Comparison of ENCODE assay signal across 8 mouse cellular contexts in the genomic region with DNA sequence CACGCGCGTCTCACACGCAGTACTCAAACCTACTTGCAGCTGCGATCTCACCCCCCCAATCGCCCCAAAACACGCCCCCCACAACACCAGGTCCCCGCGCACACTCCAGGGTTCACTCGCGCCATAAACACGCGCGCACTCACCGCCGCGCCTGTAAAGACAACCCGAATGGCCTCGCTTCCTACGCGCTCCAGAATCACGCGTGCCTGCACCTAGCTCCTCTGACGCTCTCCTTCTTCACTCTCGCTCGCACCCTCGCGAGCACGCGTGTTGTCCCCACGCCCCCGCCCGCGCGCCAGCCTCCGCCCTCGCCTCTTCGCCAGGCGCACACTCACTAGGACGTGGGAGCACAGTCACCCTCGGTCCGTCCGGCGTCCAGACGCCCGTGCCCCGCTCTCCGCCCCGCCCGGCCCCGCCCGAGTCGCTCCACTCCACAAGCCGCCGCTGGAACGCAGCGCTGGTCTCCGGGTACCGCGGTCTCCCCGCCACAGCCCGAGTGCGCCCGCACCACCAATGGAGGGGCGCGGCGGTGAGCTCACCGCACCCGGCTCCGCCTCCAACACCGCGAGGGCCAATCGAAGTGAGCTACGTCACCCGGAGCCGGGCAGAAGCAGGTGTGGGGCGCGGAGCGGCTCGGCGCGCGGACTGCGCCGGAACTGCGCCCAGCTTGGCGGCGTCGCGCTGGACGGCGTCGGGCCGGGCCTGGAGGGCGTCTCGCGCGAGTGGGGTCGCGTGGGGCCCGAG. TPM values are rescaled to one million over a fixed set of nuclear protein-coding genes. Genes with fewer than 3 reads are reported as not detected.
A peak's percentile ranks its signal among the peaks of the same experiment; 100 is the strongest.
DNase-seq lines count a peak whose midpoint lies in the region; ATAC-seq and TF ChIP-seq lines count a peak whose summit lies in the region.

No protein-coding gene starts in this region.

- peak overlapping the region; percentile 100 for H3K4me2 ChIP-seq in embryonic facial prominence, embryonic 12.5 days (replicated peaks)
- peak overlapping the region; percentile 100 for H3K4me2 ChIP-seq in limb, embryonic 12.5 days
- H3K4me2 ChIP-seq in midbrain, embryonic 13.5 days (replicated peaks) = peak overlapping the region; percentile 77

- H3K4me3 ChIP-seq in bone marrow macrophage, adult 2 months (ENCODE audit: insufficient read depth, low read length) = peak overlapping the region; percentile 38
- H3K4me3 ChIP-seq in embryonic facial prominence, embryonic 12.5 days = peak overlapping the region; percentile 82
- H3K4me3 ChIP-seq in kidney, adult 2 months (ENCODE audit: insufficient read depth, low read depth, low read length) = peak overlapping the region; percentile 49
- peak overlapping the region; percentile 68 for H3K4me3 ChIP-seq in limb, embryonic 12.5 days (replicated peaks)
- peak overlapping the region; percentile 89 for H3K4me3 ChIP-seq in midbrain, embryonic 13.5 days (replicated peaks)

- no peak overlapping the region for H3K27ac ChIP-seq in bone marrow macrophage, adult 2 months (ENCODE audit: insufficient read depth, low read depth, low read length)
- peak overlapping the region; percentile 60; the same call in 1 of the 2 replicates for H3K27ac ChIP-seq in embryonic facial prominence, embryonic 12.5 days
- no peak overlapping the region for H3K27ac ChIP-seq in kidney, adult 2 months (ENCODE audit: insufficient read depth, low read depth, low read length)
- H3K27ac ChIP-seq in limb, embryonic 12.5 days = no peak overlapping the region
- peak overlapping the region; percentile 98 for H3K27ac ChIP-seq in midbrain, embryonic 13.5 days

- peaks cover 37% of the 10 kb centered on the region for H3K27me3 ChIP-seq in embryonic facial prominence, embryonic 12.5 days
- H3K27me3 ChIP-seq in kidney, adult 2 months (replicated peaks; ENCODE audit: control insufficient read depth, insufficient read depth, low read length) = no peaks in the 10 kb centered on the region
- peaks cover 54% of the 10 kb centered on the region for H3K27me3 ChIP-seq in limb, embryonic 12.5 days
- H3K27me3 ChIP-seq in midbrain, embryonic 13.5 days = 0 out of 2 replicates have a peak, but pooled peaks cover 8% of the 10 kb centered on the region

- H3K9ac ChIP-seq in embryonic facial prominence, embryonic 12.5 days = peak overlapping the region; percentile 68
- H3K9ac ChIP-seq in limb, embryonic 12.5 days (replicated peaks) = peak overlapping the region; percentile 64
- H3K9ac ChIP-seq in midbrain, embryonic 13.5 days (replicated peaks) = peak overlapping the region; percentile 97

- no peaks in the 10 kb centered on the region for H3K4me1 ChIP-seq in bone marrow macrophage, adult 2 months (ENCODE audit: control insufficient read depth, insufficient read depth, low read length)
- H3K4me1 ChIP-seq in embryonic facial prominence, embryonic 12.5 days = 0 out of 2 replicates have a peak, but pooled peaks cover 8% of the 10 kb centered on the region
- no peaks in the 10 kb centered on the region for H3K4me1 ChIP-seq in kidney, adult 2 months (ENCODE audit: control insufficient read depth, insufficient read depth, low read length)
- peaks cover 17% of the 10 kb centered on the region; the same call in 1 of the 2 replicates for H3K4me1 ChIP-seq in limb, embryonic 12.5 days (replicated peaks)
- H3K4me1 ChIP-seq in midbrain, embryonic 13.5 days (replicated peaks) = peaks cover 45% of the 10 kb centered on the region

- H3K36me3 ChIP-seq in embryonic facial prominence, embryonic 12.5 days = no peaks in the 10 kb centered on the region
- H3K36me3 ChIP-seq in kidney, adult 2 months (ENCODE audit: control insufficient read depth, insufficient read depth, low read length) = no peaks in the 10 kb centered on the region
- no peaks in the 10 kb centered on the region for H3K36me3 ChIP-seq in limb, embryonic 12.5 days
- H3K36me3 ChIP-seq in midbrain, embryonic 13.5 days = no peaks in the 10 kb centered on the region

- no peak for TF ChIP-seq POLR2A in bone marrow macrophage, adult 2 months (IDR thresholded peaks at IDR 0.05; ENCODE audit: borderline replicate concordance, low read depth, low read length)
- no peak for TF ChIP-seq POLR2A in kidney, adult 2 months (IDR thresholded peaks at IDR 0.05; ENCODE audit: low read depth, low read length)

- under 1% methylated on average over 96 of the region's 101 CpGs for WGBS in embryonic facial prominence, embryonic 12.5 days
- under 1% methylated on average over 101 of the region's 101 CpGs for WGBS in kidney, adult 2 months
- under 1% methylated on average over 99 of the region's 101 CpGs for WGBS in limb, embryonic 12.5 days
- WGBS in midbrain, embryonic 13.5 days = under 1% methylated on average over 94 of the region's 101 CpGs

- ATAC-seq in embryonic facial prominence, embryonic 12.5 days (ENCODE audit: insufficient number of reproducible peaks, insufficient read depth, low FRiP score, low TSS enrichment) = peak; percentile 96
- peak; percentile 98 for ATAC-seq in limb, embryonic 12.5 days (ENCODE audit: insufficient number of reproducible peaks, insufficient read depth, low FRiP score, low TSS enrichment, low read depth)
- peak; percentile 98 for ATAC-seq in midbrain, embryonic 13.5 days

- no peak for TF ChIP-seq CTCF in bone marrow macrophage, adult 2 months (IDR thresholded peaks at IDR 0.05; ENCODE audit: low read depth, low read length)
- no peak for TF ChIP-seq CTCF in kidney, adult 2 months (conservative IDR thresholded peaks at IDR 0.05; ENCODE audit: insufficient read depth, insufficient read length, low read depth, low read length)

- peak; percentile 73 for DNase-seq in heart, adult 8-10 months (ENCODE audit: low spot score)
- DNase-seq in kidney, adult 2 months = peak; percentile 85
- peak; percentile 23 for DNase-seq in spleen, adult 12 weeks (ENCODE audit: low spot score)
- no peak for DNase-seq in MN1 (ENCODE audit: low spot score)

- no peaks in the 10 kb centered on the region for H3K9me3 ChIP-seq in embryonic facial prominence, embryonic 12.5 days
- H3K9me3 ChIP-seq in limb, embryonic 12.5 days = no peaks in the 10 kb centered on the region
- H3K9me3 ChIP-seq in midbrain, embryonic 13.5 days = no peaks in the 10 kb centered on the region

RNA-seq across cellular contexts. Expression of a gene that starts 18.8 kb away (rescaled TPM):
- not detected in 2 replicates for polyA plus RNA-seq in bone marrow macrophage, adult 2 months (2012; ENCODE audit: insufficient read depth, insufficient read length, missing spikeins)
- polyA plus RNA-seq in embryonic facial prominence, embryonic 12.5 days (2016; fragmentation: Nextera tagmentation; extraction: Ambion mirVana) = not detected in 2 replicates
- total RNA-seq in heart, adult 8-10 months (2022) = under 1 TPM in 2 of 4 experiments, not detected in 2; 0.37 to 0.44 TPM
- polyA plus RNA-seq in kidney, adult 2 months (2012; rRNA removed) = not detected in 2 replicates
- not detected in 2 replicates for polyA plus RNA-seq in limb, embryonic 12.5 days (2016; fragmentation: Nextera tagmentation; extraction: Ambion mirVana)
- 0.22 TPM in 1 of 2 replicates, not detected in the other for polyA plus RNA-seq in midbrain, embryonic 13.5 days (2015; fragmentation: Nextera tagmentation; extraction: Ambion mirVana)

RNA-seq across cellular contexts. Expression of a gene that starts 50.4 kb away (rescaled TPM):
- 110 and 112 TPM in 2 replicates for polyA plus RNA-seq in bone marrow macrophage, adult 2 months (2012; ENCODE audit: insufficient read depth, insufficient read length, missing spikeins)
- polyA plus RNA-seq in embryonic facial prominence, embryonic 12.5 days (2016; fragmentation: Nextera tagmentation; extraction: Ambion mirVana) = 103 and 111 TPM in 2 replicates
- total RNA-seq in heart, adult 8-10 months (2022) = 10 to 100 TPM; 51.7 to 66.2 (median 62.3) TPM
- 29.4 and 40.6 TPM in 2 replicates for polyA plus RNA-seq in kidney, adult 2 months (2012; rRNA removed)
- polyA plus RNA-seq in limb, embryonic 12.5 days (2016; fragmentation: Nextera tagmentation; extraction: Ambion mirVana) = 100 and 101 TPM in 2 replicates
- 60.7 and 62.1 TPM in 2 replicates for polyA plus RNA-seq in midbrain, embryonic 13.5 days (2015; fragmentation: Nextera tagmentation; extraction: Ambion mirVana)

Comparison
In these comparisons a context has a peak if more than half of its experiments do, and no peak if none do; other contexts are left out.
1. H3K27ac ChIP-seq: peak in embryonic facial prominence, embryonic 12.5 days (single experiment) and midbrain, embryonic 13.5 days (single experiment); none in bone marrow macrophage, adult 2 months (single experiment), kidney, adult 2 months (single experiment) and limb, embryonic 12.5 days (single experiment).
2. H3K4me3 ChIP-seq: peak in every context shown above with its lines; median percentile 89 in midbrain, embryonic 13.5 days; 82 in embryonic facial prominence, embryonic 12.5 days; 68 in limb, embryonic 12.5 days; 49 in kidney, adult 2 months; 38 in bone marrow macrophage, adult 2 months.
3. Peak in every context shown above with its lines, with median percentiles within 50 percentile points of each other: ATAC-seq, H3K4me2 ChIP-seq and H3K9ac ChIP-seq.